Mouse (Mus musculus): ENCODE measurements around the gene Gm7978. TPM values are rescaled to one million over a fixed set of nuclear protein-coding genes. Genes with fewer than 3 reads are reported as not detected.

The Gm7978 gene
- not detected for polyA plus RNA-seq (2014; fragmentation: Illumina TruSeq; extraction: RNeasy Lipid Tissue Mini Kit (QIAGEN cat#74804); ENCODE audit: low read depth, low replicate concordance)

DNA sequence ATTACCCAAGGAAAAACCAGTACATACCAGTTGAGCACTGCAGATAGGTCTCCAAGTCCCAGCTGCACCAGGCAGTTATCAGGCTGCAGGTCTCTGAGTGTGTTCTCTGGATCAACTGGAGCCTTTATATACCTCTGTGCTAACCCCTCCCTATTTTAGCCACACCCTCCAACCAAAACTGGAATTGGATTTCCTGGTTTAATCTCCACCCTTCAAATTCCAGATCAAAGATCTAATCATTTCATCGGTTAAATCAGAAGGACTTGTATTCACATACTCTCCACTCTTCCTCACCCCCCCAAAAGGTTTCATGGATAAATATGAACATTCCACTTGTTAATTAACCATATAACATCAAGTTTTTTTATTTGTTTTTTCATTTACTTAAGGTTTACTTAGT is at the start of gene Gm7978:
Gene Gm7978 (minus strand): TSS at position 101 of the 400 bp plus-strand sequence.

DNA sequence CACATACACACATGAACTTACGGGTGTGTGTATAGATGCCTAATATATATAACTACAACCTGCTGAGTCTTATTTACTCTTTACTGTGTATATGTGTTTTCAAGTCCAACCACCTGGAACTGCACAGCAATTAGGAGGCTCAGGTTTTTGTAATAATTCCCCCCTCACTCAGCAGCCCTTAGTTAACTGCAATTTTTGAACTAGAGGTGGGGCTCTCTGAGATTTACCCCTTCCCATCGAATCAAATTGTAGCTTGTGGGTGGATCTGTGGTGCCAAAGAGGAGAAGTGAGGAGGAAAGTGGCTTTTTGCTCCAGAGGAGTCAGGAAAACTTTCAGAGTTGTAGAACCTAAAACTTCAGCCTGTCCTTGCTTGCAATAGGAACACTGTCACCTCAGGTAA is 39.7 kb upstream of the Gm7978 start, which contains the start of gene E330014E10Rik:
Gene E330014E10Rik (plus strand): TSS at position 301 of the 400 bp plus-strand sequence.

DNA sequence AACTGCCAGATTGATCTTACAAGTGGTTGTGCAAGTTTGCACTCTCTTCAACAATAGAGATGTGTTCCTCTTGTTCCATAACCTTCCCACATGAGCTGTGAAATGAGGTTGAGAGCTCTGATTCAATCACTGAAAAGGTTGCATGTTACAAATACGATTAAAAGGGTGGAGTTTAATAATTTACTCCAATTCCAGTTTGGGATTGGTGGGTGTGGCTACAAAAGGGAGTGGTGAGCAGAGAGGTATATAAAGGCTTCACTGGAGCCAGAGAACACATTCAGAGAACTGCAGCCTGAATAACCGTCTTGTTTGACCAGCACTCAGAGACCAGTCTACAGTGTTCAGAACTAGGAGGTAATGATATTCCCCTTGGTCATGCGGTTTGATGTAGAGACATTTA is 5.7 kb upstream of the Gm7978 start, which contains the start of gene Gm7982:
Gene Gm7982 (plus strand): TSS at position 301 of the 400 bp plus-strand sequence.

Other genes with a start within 250 kb of the Gm7978 start
- gene Gm3286, start 225.4 kb downstream of the Gm7978 start, polyA plus RNA-seq (2014; fragmentation: Illumina TruSeq; extraction: RNeasy Lipid Tissue Mini Kit (QIAGEN cat#74804); ENCODE audit: low read depth, low replicate concordance) = not detected
- gene Gm7971, start 141.3 kb downstream of the Gm7978 start, polyA plus RNA-seq (2014; fragmentation: Illumina TruSeq; extraction: RNeasy Lipid Tissue Mini Kit (QIAGEN cat#74804); ENCODE audit: low read depth, low replicate concordance) = not detected
- gene Gm7982, start 5.8 kb upstream of the Gm7978 start, polyA plus RNA-seq (2014; fragmentation: Illumina TruSeq; extraction: RNeasy Lipid Tissue Mini Kit (QIAGEN cat#74804); ENCODE audit: low read depth, low replicate concordance) = not detected
- not detected for gene E330014E10Rik, start 39.8 kb upstream of the Gm7978 start, polyA plus RNA-seq (2014; fragmentation: Illumina TruSeq; extraction: RNeasy Lipid Tissue Mini Kit (QIAGEN cat#74804); ENCODE audit: low read depth, low replicate concordance)
- gene Cxcl13, start 220.8 kb upstream of the Gm7978 start, polyA plus RNA-seq (2014; fragmentation: Illumina TruSeq; extraction: RNeasy Lipid Tissue Mini Kit (QIAGEN cat#74804); ENCODE audit: low read depth, low replicate concordance) = 2.5 TPM

Data from heart, adult 10 weeks (tissue).